Mouse (Mus musculus): Measurements from ENCODE around the gene Selplg. TPM values are rescaled to one million over a fixed set of nuclear protein-coding genes. Genes with fewer than 3 reads are reported as not detected.
A peak's percentile ranks its signal among the peaks of the same experiment; 100 is the strongest.

Selplg gene
- polyA plus RNA-seq, 1 experiment from 2014 or later, result 14.6 TPM

DNA sequence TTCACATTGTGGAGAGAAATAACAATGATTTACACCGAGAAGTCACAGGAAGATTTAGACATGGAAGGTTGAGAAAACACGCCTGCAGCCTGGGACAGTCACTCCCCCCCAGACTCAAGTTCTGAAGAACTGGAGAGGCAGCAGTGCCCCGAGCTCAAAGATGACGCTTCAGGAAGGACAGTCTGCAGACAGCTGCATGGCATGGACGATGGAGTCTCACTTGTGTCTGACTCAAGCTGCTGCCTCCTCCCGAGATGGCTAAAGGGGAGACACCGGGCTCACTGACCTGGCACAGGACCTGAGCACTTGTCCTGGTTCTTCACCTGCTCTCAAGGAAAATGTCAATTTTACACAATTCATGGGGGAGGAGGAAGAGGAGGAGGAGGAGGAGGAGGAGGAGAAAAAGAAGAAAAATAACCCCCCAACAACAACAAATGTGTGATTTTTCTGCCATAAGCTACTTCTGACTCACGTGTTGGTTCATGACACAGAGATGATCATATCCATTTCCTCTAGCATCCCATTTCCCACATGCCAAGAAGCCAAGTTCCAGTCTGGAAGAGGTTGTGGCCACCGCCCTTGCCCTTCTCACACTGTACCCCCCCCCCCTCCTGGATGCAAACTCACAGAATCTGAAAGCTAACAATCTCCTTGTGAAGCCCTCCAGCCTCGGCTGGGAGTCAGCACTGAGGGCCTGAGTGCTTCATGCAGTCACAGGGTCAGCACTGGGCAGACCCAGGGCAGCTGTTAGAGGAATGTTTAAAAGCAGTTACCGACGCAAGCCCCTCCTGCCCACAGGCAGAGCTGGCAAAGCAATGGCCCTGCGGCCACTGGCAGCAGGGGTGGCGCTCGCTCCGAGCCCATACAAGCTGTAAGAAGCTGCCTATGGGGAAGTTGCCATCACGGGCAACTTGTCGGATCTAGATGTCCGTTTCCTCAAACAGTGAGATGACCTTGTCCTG lies 41.9 kb upstream of the Selplg start:
- Histone ChIP-seq H3K9me3 (ENCODE audit: low read length) (no peaks in the 10 kb centered on the region), H3K36me3 (ENCODE audit: insufficient read depth, low read length) (peaks cover 12% of the 10 kb centered on the region), H3K4me3 (ENCODE audit: low read depth, low read length) (no peak overlapping the region), H3K27ac (ENCODE audit: low read length) (peak overlapping the region; percentile 80; the same call in 1 of the 2 replicates), H3K4me2 (replicated peaks; ENCODE audit: low read depth, low read length) (no peak overlapping the region; the same call in 1 of the 2 replicates), H3K9ac (replicated peaks; ENCODE audit: low read depth) (no peak overlapping the region), H3K27me3 (replicated peaks; ENCODE audit: insufficient read depth, low read length) (no peaks in the 10 kb centered on the region), H3K4me1 (ENCODE audit: insufficient read depth, low read depth, low read length) (peaks cover 40% of the 10 kb centered on the region)
- 48% methylated on average over 19 of the region's 19 CpGs for WGBS
- no peak for TF ChIP-seq CTCF (IDR thresholded peaks at IDR 0.05)
- TF ChIP-seq EP300 (IDR thresholded peaks at IDR 0.05), result no peak
- DNase-seq (ENCODE audit: low spot score) (peak; percentile 59), ATAC-seq (0 out of 2 replicates have a peak, but pooled peaks have one; percentile 1)

DNA sequence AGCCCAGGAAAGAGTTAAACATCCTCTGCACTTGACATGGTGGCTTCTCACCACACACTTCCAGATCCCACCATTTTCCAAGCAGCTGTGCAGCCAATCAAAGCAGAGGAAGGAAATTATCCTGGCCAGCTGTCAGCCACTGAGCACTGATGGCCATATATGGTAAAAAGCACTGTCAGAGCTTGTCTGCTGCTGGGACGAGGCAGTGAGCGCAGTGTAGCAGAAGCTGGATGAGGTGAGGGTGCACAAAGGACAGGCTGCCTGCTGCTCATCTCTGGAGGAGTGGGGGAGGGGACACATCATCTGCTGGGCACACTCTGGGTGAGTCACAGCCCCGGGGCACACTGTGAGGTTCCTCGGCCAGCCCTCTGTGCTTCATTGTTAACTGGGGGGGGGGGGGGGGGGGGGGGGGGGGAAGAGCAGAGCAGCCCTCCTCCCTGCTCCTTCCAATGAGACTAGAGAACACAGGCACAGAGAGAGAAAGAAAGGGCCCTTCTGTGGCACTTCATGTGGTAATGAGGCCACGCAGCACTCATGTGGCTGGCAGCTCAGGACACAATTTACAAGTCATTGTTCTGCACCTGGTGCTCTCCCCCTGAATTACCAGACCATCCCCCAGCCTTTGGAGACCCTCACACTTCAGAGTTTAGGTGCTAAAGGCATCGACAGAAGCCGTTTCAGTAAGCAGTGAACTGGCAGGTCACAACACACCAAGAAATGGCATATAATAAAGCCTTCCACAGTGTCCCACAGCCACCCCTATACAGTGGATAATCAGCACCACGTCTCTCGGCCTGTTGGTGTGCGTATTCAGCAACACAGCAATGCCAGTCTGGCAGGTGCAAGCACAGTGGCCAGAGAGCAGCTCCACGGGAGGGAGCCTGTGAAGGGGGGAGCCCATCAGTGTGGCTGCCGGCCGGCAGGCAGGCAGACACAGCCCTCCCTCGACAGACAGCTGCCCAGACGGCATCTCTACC lies 40.8 kb upstream of the Selplg start:
- peak overlapping the region; percentile 11; the same call in 1 of the 2 replicates for H3K4me2 ChIP-seq (replicated peaks; ENCODE audit: low read depth, low read length)
- H3K4me3 ChIP-seq (ENCODE audit: low read depth, low read length), result no peak overlapping the region
- H3K27me3 ChIP-seq (replicated peaks; ENCODE audit: insufficient read depth, low read length), result no peaks in the 10 kb centered on the region
- peak; percentile 90 for ATAC-seq
- peaks cover 12% of the 10 kb centered on the region; the same call in 1 of the 2 replicates for H3K36me3 ChIP-seq (ENCODE audit: insufficient read depth, low read length)
- H3K4me1 ChIP-seq (ENCODE audit: insufficient read depth, low read depth, low read length), result peaks cover 45% of the 10 kb centered on the region
- no peak overlapping the region for H3K9ac ChIP-seq (replicated peaks; ENCODE audit: low read depth)
- WGBS, result 13% methylated on average over 13 of the region's 15 CpGs
- no peaks in the 10 kb centered on the region for H3K9me3 ChIP-seq (ENCODE audit: low read length)
- TF ChIP-seq EP300 (IDR thresholded peaks at IDR 0.05) (peak; percentile 44; the same call in 1 of the 2 replicates), CTCF (IDR thresholded peaks at IDR 0.05) (no peak)
- peak; percentile 97 for DNase-seq (ENCODE audit: low spot score)
- peak overlapping the region; percentile 80 for H3K27ac ChIP-seq (ENCODE audit: low read length)

- Histone ChIP-seq H3K4me1 (ENCODE audit: insufficient read depth, low read depth, low read length) (peaks cover 45% of the 10 kb centered on the region), H3K27me3 (replicated peaks; ENCODE audit: insufficient read depth, low read length) (no peaks in the 10 kb centered on the region), H3K27ac (ENCODE audit: low read length) (peak overlapping the region; percentile 79), H3K9me3 (ENCODE audit: low read length) (no peaks in the 10 kb centered on the region), H3K4me2 (replicated peaks; ENCODE audit: low read depth, low read length) (no peak overlapping the region), H3K4me3 (ENCODE audit: low read depth, low read length) (no peak overlapping the region), H3K9ac (replicated peaks; ENCODE audit: low read depth) (no peak overlapping the region), H3K36me3 (ENCODE audit: insufficient read depth, low read length) (peaks cover 12% of the 10 kb centered on the region; the same call in 1 of the 2 replicates)
- ATAC-seq (no peak), DNase-seq (ENCODE audit: low spot score) (peak; percentile 46)
- TF ChIP-seq CTCF (IDR thresholded peaks at IDR 0.05) (peak; percentile 39), EP300 (IDR thresholded peaks at IDR 0.05) (no peak)
- WGBS, result 73% methylated on average over 7 of the region's 7 CpGs
Observed at GRCm38 (mm10) chr5:113871903-113872548, 39.6 kb upstream of the Selplg start.

GRCm38 (mm10) chr5:113870393-113871040 lies 38.1 kb upstream of the Selplg start:
- ATAC-seq (no peak), DNase-seq (ENCODE audit: low spot score) (peak; percentile 56)
- H3K27ac ChIP-seq (ENCODE audit: low read length), result peak overlapping the region; percentile 79
- no peak overlapping the region for H3K4me3 ChIP-seq (ENCODE audit: low read depth, low read length)
- no peak for TF ChIP-seq CTCF (IDR thresholded peaks at IDR 0.05)
- H3K27me3 ChIP-seq (replicated peaks; ENCODE audit: insufficient read depth, low read length), result no peaks in the 10 kb centered on the region
- H3K36me3 ChIP-seq (ENCODE audit: insufficient read depth, low read length), result no peaks in the 10 kb centered on the region; the same call in 1 of the 2 replicates
- no peak overlapping the region for H3K9ac ChIP-seq (replicated peaks; ENCODE audit: low read depth)
- peaks cover 45% of the 10 kb centered on the region for H3K4me1 ChIP-seq (ENCODE audit: insufficient read depth, low read depth, low read length)
- no peak overlapping the region for H3K4me2 ChIP-seq (replicated peaks; ENCODE audit: low read depth, low read length)
- no peaks in the 10 kb centered on the region for H3K9me3 ChIP-seq (ENCODE audit: low read length)
- 43% methylated on average over 21 of the region's 21 CpGs for WGBS

GRCm38 (mm10) chr5:113869132-113869531 lies 36.7 kb upstream of the Selplg start:
- Histone ChIP-seq H3K4me2 (replicated peaks; ENCODE audit: low read depth, low read length) (no peak overlapping the region), H3K9me3 (ENCODE audit: low read length) (no peaks in the 10 kb centered on the region), H3K4me3 (ENCODE audit: low read depth, low read length) (no peak overlapping the region), H3K4me1 (ENCODE audit: insufficient read depth, low read depth, low read length) (peaks cover 42% of the 10 kb centered on the region), H3K27ac (ENCODE audit: low read length) (no peak overlapping the region), H3K36me3 (ENCODE audit: insufficient read depth, low read length) (peaks cover 6% of the 10 kb centered on the region; the same call in 1 of the 2 replicates), H3K9ac (replicated peaks; ENCODE audit: low read depth) (no peak overlapping the region), H3K27me3 (replicated peaks; ENCODE audit: insufficient read depth, low read length) (no peaks in the 10 kb centered on the region)
- TF ChIP-seq EP300 (IDR thresholded peaks at IDR 0.05) (peak; percentile 68; the same call in 1 of the 2 replicates), CTCF (IDR thresholded peaks at IDR 0.05) (no peak)
- peak; percentile 86 for DNase-seq (ENCODE audit: low spot score)
- WGBS, result 37% methylated on average over 11 of the region's 11 CpGs
- peak; percentile 65 for ATAC-seq
